Mouse (Mus musculus) embryo, embryonic 10 days (tissue): ENCODE measurements around the gene Gm11115.

ENCODE experiments used
- DNase-seq: peaks from one replicate; pipeline ENCODE4 v3.0.0-alpha.2; 2015; ENCODE audit warnings: low spot score

Gm11115 gene

GRCm38 (mm10) chr5:88153999-88154398 is at the start of gene Gm11115:
Gene Gm11115, minus strand, starts transcription at chr5:88154099.
- DNase-seq, result no peak

- DNase-seq, result no peak
Measured at GRCm38 (mm10) chr5:88111430-88111829, 42.5 kb downstream of the Gm11115 start, which contains the start of gene Gm11116. Gene Gm11116, minus strand, starts transcription at chr5:88111530.
